Mouse (Mus musculus) mesoderm, embryonic 11.5 days (tissue): ENCODE measurements around the gene Nav1.

Experiments
- DNase-seq: peaks from one replicate; pipeline ENCODE4 v3.0.0-alpha.2; 2012; ENCODE audit warnings: low read depth, low spot score

Gene Nav1

DNA sequence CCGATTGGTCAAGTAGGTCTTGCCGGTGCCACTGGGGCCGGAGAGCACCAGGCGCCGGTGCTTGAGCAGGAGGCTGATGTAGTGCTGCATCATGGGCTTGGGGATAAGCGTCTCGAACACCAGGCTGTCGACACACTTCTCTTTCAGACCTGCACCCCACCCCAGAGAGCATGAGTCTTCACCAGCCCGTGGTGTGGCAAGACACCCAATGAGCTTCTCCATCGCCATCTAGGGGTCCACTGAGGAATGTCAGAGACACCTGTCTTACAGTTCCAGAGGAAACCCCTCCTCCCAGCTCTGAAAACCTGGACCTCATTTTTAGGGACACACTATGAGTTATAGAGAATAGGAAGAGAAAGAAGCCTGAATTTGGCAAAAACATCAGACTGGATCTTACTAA, 154.8 kb downstream of the Nav1 start:
- peak; percentile 26 for DNase-seq

DNA sequence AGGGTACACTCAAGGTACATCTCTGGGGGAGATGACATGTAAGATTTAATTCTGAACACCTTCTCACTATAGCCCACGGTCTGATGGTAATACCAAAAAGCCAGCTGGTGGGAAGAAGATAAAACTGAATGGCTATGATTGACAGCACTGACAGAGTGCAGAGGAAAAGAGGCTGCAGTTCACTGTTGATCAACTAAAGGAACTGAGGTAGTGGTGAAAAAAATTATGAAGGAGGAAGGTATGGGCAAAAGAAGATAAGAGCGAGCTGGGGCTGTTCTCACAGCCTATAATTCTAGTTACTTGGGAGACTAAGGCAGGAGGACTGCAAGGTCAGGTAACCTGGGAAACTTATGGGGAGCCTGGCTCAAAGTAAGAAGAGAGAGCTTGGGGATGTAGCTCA, 155.7 kb downstream of the Nav1 start:
- DNase-seq, result no peak

DNA sequence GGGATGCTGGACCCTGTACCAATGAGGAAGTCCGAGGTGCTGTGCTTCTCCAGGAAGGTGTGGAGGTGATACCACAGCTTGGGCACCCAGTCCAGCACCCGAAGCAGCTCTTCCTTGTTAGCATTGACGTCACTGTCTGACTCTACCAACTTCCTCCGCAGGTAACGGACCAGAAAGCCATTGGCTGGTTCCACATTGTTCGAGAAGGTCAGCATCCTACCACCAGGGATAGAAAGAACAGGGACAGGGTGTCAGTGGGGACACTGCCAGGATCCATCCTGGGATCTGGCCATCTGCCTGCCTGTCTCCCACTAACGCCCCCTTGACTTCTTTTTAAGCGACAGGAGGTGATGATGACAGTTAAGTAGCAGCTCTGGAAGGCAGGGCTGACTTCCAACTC, 157.2 kb downstream of the Nav1 start:
- no peak for DNase-seq

DNA sequence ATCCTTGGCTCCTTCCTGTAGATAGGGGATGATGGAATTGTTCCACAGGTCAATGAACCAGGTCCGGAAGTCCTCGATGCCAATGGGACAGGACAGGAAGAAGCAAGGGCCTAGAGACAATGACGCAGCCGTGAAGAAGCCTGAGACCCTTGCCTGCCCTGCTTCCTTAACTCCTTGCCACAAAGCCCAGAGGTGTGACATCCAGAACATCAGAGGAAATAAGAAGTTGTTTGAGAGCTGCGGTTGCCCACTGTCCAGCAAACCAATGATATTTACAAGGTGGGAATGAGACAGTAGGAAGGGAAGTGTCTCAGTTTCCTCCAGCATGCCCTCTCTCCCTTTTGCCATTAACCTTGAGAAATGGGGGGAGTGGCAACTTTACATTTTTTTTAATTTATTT, 158.2 kb downstream of the Nav1 start:
- no peak for DNase-seq

DNA sequence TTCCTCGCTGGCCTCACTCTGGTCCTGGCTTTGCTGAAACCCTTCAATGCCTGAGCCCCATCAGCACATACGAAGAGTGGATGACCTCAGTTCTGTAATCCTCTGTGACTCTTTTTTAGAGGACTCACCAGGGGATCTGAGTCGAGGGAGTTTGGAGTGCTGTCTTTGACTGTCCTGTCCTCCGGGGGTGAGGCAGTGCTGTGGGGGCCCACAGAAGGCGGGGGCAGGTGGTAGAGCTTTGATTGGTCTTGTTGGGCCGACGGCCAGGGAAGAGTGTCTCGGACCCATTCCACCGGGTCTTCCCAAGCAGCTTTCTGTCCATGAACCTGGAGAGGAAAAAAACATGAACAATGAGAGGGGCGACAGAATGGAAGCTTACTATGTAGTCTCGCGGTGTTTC, 163.6 kb downstream of the Nav1 start:
- no peak for DNase-seq

DNA sequence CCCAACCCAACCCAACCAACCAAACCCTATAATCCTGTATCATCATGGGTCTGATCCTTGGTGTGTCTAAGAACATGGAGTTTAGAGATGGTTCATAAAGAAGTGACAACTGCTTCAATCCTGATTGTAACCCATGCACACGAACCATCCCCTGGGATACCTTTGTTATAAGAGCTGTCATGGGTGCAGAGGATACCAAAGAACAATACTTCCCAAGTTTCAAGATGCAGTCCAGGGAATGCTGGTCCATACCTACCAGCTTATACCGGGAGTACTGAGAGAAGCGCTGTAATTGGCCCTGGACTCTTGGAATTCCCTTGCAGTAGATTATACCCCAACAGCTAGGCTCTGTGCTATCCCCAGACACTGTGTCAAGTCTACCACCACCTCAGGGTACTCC, 165.2 kb downstream of the Nav1 start:
- no peak for DNase-seq

DNA sequence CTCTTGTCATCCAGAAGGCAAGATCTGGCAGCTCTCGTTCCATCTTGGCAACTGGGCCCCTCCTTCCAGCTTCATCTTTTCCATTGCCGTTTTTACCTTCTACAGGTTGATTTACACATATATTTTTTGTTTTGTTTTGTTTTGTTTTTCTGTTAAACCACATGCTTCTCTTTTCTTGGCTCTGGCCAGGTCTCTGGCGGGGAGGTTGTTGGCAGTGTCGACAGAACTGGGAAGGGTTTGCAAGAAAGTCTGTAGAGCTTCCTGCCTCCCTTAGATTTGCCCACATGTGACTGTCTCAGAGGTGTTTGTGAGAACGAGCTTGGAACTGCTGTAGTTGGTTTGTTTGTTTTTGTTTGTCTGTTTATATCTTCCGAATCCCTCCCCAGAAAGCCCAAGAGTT, 166.1 kb downstream of the Nav1 start:
- DNase-seq, result no peak

DNA sequence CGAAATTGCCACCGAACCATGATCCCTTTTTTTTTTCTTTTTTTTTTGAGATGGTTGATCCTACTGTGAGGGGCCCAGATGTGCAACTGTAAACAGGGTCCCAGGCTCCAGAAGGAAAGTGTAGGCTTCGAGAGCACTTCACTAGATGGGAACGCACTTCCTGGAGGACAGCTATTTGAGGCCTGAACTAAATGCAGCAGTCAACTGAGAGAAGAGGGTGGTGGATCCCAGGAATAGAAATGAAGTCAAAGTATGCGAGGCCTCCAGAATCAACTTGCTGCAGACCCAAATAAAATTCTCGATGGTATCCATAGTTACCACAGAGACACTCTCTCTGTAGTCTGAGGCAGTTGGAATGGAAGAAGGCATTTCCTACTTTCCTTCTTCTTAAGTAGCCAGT, 168.3 kb downstream of the Nav1 start:
- DNase-seq, result no peak

DNA sequence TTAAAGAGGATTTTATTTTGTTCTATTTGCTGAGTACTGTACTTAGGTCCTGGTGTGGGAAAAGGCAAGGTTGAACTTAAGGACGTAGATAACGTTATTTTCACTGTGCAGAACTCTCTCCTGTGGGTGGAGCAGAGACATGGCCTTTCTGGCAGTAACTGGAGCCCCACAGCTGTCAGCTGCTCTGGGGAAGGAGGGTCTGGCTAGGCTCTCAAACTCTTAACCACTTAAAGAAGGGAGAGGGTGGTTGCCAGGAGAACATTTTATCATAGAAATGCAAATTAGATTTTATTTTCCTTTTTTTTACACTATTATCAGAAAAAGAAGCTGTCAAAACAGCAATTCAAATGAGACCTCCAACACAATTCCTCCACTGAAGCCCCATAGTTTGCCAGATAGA, 171.3 kb downstream of the Nav1 start:
- DNase-seq, result no peak

DNA sequence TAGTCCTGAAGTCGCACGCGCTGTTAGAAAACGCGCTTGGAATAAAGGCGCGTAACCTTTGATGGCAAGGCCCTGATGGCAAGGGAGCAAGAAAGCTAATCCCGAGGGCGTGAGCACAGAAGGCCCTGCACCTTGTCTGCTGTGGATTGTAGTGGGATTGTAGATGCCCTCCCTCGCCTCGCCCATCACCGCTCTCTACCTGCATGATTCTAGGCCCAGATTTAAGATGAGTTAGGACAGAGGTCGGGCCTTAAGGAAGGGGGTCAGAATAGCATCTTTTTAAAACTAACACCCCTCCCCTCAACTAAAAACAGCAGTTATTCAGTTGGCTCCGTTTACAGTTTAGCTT, 176.5 kb downstream of the Nav1 start:
- DNase-seq, result no peak

DNA sequence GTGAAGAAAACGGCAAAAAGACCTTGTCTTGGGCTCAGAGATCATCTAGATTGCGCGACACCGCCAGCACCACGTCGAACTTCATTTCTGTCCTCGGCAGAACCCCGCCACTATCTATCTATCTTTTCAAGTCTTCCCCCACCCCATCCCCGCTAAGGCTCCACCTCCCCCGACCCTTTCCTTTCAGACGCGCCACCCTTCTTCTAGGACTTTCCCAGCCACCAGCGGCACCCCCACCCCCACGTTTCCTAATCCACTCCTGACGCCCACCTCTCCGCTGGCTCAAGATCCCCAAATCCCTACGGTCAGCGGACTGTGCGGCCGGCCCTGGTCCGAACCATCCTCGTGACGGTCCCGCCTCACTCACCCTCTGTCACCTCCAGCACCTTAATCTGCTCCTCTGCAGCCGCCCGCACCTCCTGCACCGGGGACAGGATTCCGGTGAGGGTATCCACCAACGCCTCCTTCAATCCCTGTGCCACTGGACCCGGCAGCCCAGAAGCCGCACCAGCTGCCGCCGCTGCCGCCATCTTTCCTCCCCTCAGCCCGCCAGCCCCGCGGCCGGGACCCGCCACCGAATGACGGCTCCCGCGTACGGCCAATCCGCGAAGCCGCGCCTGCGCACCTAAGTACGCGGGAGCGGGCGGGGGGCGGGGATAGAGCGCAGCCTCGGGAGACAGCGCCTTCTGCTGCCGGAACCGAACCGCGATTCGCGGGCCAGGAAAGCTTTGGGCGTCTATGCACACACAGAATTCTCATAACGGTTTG, 177.0 kb downstream of the Nav1 start, which contains the start of gene Ipo9:
TSS of gene Ipo9 (minus strand) at position 599 of the 768 bp plus-strand sequence.
- peak; percentile 93 for DNase-seq

DNA sequence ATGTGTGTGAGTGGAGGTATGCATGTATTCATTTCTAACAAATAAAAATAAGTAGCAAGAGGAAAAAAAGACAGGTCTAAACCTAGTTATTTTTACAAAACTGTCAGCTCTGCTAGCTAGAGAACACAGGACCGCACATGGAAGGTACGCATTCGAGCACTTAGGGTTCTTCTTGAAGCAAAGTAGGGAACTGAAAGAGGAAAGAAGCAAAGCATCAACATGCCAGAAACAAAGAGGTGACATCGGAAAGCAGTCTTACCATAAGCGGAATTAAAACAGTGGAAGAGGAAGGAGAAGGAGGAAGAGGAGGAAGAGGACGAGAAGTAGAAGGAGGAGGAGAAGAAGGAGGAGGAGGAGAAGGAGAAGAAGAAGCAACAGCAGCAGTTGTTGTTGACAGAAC, 179.7 kb downstream of the Nav1 start:
- DNase-seq, result no peak

DNA sequence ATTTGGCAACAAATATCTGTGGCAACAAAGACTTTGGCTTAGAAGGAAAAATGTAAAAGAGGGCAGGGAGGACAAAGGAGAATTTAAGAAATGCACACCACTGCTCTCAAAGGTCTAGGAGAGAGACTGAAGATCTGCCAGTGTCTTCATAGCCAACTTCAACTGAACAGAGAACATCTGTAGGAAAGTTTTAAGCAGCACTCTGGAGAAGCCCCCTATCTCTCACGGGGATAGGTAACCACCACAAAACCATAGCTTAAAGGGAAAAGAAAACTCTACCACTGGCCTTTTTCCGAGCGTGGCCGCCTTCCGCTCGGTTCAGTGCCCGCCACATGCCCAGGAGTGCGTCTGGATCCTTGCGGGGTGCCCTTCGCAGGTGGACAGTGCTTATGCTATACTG, 180.4 kb downstream of the Nav1 start:
- DNase-seq, result no peak

DNA sequence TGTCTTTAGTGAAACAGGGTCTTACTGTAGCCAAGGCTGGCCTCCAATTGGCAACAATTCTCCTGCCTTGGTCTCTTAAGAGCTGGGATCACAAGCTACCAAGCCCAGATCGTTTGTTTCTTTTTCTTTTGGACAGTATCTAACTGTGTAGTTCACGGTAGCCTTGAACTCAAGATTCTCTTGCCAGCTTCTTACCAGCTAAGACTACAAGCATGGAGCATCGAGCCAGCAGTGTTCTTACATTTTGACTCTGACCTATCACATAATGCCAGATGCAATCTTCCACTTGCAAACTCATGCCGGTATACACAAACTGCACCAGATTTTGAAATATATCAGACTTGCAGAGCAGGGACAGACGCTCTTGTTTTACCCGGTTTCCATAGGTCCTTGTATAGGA, 184.3 kb downstream of the Nav1 start:
- no peak for DNase-seq

DNA sequence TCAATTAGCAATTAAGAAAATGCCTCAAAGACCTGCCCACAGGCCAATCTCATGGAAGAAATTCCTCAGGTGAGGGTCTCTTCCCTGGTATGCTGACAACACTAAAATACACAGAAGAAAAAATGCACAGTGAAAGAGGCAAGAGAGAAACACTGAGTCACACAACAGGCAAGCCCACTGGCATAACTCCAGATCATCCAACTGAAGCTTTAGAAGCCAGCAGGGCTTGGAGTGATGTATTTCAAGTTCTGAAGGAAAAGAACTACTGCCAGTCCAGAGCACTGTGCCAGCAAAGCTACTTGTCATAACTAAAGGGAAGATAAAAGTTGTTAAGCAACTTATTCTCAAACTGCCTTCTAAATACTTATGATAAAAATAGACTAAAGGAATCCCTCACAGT, 193.1 kb downstream of the Nav1 start:
- DNase-seq, result no peak

DNA sequence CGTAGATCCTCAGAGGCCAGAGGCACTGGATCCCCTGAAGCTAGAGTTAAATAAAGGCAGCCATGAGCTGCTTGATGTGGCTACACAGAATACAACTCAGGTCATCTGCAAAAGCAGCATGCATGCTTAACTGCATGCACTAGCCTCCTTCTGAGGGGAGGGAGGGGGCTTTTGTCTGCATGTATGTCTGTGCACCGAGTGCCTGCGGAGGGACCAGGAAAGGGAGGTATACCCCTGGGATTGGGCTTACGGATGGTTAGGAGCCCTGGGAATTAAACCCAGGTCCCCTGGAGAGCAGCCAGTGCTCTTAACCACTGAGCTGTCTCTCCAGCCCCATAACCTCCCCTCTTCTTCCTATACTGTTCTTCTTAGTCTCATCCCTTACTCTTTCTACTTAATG, 195.0 kb downstream of the Nav1 start:
- no peak for DNase-seq

DNA sequence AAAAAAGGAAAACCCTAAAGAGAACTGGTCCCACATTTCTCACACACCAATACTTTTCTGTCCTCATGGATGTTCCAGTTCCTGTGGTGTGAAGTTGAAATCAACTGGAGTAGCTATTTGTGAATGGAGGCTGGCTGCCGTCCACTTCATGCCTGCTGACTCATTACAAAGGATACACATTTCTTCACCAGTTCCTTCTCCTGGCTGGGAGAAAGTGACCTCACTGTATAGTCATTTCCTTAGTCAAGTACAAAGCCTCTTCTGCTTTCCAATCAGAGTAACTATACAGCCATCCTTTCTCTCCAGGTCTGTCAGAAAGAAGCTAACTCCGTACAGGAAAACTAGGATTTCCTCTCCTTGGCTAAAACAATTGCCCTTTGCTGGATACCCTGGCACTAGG, 196.1 kb downstream of the Nav1 start:
- no peak for DNase-seq

DNA sequence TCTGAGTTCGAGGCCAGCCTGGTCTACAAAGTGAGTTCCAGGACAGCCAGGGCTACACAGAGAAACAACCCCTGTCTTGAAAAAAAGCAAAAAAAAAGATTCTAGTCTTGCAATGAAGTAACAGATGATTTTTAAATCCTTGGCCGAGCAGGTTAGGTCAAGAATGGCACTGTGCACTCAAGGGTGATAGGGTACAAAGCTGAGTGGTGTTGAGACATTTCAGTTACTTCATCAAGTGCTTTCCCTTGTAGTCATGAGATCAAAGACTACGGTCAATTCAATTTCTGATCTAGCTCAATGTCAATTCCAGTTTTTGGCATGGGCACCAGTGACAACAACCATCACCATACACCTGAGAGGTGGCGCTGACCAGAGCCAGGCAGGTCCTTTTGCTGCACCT, 198.1 kb downstream of the Nav1 start:
- no peak for DNase-seq

DNA sequence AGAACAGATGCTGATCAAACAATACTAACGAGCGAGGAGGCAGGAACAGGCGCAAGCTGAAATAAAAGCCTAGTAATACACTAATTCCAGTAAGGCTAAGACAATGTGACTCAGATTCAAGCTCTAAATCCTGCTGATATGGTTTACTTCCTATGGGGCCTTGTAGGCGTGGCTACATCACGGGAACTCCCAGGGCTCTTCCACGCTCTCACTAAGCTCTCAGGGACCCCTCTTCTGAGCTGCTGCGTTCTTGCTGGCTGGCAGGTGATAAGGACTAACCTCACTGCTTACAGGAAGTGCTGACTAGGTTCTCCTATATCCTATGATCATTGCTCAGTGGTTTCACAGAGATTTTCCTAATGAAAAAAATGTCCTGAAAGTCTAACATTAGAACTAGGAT, 201.7 kb downstream of the Nav1 start:
- no peak for DNase-seq

DNA sequence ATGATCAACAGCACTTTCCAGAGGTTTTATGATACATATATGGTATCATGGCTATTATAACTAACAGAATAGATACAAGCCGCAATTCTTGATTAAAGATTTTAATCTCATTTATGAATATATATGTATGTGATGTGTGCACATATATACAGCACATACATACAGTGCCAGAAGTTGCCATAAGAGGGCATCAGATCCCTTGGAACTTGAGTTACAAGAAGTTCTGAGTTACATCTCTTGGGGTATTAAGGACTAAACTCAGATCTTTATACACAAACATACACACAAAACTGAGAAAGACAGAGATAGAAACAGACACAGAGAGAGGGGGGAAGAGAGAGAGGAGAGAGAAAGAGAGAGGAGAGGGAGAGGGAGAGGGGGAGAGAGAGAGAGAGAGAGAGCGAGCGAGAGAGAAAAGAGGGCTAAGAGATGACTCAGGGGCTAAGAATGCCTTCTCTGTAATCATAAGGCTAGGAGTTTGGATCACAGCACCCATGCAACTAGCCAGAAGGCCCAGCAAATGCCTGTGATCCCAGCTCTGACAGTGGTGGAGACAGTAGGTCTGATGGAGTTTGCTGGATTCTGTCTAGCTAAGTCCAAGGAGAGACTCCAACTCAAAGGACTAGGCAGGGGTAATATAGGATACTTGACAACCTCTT, 205.5 kb downstream of the Nav1 start:
- DNase-seq, result no peak

DNA sequence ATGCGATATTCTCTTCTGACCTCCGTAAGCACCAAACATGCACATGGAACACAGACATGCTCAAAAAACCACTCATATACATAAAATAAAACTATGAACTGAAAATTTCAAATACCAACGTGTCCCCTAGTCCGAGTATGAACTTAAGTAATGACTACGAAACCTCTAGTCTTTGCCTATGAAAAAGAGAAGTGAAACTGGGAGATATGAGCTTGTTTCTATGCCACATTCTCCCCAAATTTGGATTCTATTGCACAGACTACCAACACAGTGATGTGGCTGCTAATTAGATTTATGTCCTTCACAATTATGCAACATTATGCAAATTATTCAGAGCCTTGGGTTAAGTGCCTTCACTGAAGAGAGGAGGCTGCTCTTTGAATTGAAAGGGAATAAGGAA, 207.6 kb downstream of the Nav1 start:
- no peak for DNase-seq

DNA sequence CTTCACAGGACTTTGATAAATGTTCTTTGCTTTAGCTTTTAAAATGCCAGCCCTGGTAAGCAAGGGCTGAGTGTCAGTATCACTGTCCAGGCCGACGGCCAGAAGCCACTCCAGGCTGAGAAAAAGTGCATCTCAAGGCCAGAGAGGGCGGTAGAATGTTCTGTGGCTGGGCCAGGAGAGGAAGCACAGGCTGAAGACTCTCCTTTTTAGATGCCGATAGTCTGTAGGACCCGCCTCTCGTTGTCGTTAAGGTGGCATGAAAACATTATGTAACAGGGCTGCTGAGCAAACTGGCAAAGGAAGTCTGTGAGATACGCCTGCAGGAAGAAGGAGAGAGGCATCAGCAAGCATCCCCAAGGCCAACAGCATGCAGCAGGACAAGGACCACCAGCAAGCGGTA, 221.9 kb downstream of the Nav1 start:
- DNase-seq, result no peak
